Mouse (Mus musculus): ENCODE measurements around the gene Amz1. TPM values are rescaled to one million over a fixed set of nuclear protein-coding genes. Genes with fewer than 3 reads are reported as not detected.
A peak's percentile ranks its signal among the peaks of the same experiment; 100 is the strongest.

Amz1 gene
- total RNA-seq (2017), result 12.6 and 14.4 TPM in 2 replicates

- no peak for ATAC-seq (ENCODE audit: extremely low read depth, insufficient number of reproducible peaks, low FRiP score, poor library complexity, severe bottlenecking)
Measured at GRCm38 (mm10) chr5:140723822-140724221, at the start of gene Amz1. TSS of gene Amz1 (plus strand) at chr5:140724127.

DNA sequence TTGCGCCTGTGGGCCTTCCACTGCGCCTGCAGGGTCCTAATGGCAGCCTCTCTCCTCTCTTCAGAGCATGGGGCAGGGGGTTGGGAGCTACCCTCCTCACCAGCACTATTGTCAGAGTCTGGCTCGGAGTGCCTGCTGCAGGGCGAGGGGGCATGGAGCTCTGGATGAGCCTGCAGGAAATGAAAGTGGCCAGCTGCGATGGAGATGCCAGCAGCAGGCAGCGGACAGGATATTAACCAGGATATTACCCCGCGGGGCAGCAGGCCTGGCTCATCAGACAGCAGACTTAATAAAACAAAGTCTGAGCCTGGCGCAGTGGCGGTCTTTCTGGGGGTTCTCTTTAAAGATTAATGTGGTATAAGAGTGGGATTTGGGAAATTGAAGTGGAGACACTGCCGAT lies 48.8 kb upstream of the Amz1 start:
- ATAC-seq (ENCODE audit: extremely low read depth, insufficient number of reproducible peaks, low FRiP score, poor library complexity, severe bottlenecking), result no peak

DNA sequence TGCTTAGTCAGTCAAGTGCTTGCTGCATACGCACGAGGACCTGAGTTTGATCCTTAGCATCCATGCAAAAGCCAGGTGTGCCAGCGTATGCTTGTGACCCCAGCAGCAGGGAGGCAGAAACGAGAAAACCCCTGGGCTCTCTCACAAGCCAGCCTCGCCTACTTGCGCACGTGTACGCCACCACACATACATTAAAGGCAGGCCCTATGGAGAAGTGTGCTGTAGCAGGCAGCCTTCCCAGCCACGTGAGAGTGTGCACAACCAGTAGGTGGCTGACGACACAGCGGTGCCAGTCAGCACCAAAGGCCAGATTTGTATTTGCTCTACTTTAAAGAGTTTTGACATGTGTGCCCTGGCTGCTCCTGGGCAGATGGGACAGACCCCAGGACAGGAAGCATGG lies 48.3 kb upstream of the Amz1 start:
- no peak for ATAC-seq (ENCODE audit: extremely low read depth, insufficient number of reproducible peaks, low FRiP score, poor library complexity, severe bottlenecking)

- ATAC-seq (ENCODE audit: extremely low read depth, insufficient number of reproducible peaks, low FRiP score, poor library complexity, severe bottlenecking), result peak; percentile 56; the same call in 1 of the 2 replicates
Measured at GRCm38 (mm10) chr5:140677137-140677536, 46.8 kb upstream of the Amz1 start.

GRCm38 (mm10) chr5:140680051-140680450 lies 43.9 kb upstream of the Amz1 start:
- no peak for ATAC-seq (ENCODE audit: extremely low read depth, insufficient number of reproducible peaks, low FRiP score, poor library complexity, severe bottlenecking)

DNA sequence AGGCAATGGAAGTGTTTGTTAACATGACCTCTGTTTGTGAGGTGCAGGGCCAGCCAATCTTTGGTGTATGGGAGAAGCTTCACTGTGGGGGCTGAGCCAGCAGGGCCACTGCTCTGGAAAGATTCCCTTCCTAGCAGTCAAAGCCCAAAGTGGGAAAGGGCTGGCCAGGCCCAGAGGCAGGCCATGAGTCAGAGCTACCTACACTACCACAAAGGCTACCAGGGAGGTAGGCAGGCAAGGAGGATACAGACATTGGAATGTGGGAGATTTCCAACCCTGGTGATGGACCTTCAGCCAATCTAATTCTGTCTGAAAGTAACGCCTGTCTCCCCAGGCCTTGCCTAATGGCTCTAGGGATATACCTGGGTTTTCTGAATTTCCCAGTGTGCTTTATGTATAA lies 43.0 kb upstream of the Amz1 start:
- ATAC-seq (ENCODE audit: extremely low read depth, insufficient number of reproducible peaks, low FRiP score, poor library complexity, severe bottlenecking), result no peak

DNA sequence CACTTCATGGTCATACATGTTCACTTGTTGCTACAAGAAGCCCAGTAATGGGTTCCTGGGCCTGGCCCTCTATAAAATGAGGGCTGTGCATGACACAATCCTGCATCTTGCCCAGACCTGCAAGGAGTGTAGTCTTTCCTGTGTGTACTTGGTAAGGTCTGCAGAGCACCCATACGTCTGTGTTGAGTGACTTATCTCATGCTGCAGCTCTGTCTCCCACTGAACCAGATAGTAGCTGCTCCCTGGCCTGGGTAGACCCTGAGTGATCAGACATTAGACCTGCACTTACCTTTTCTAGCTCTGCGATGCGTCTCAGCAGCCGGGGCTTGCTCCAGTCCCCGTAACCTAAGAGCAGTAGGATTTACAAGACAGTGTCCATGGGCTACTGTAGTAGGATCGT lies 41.8 kb upstream of the Amz1 start:
- ATAC-seq (ENCODE audit: extremely low read depth, insufficient number of reproducible peaks, low FRiP score, poor library complexity, severe bottlenecking), result no peak

DNA sequence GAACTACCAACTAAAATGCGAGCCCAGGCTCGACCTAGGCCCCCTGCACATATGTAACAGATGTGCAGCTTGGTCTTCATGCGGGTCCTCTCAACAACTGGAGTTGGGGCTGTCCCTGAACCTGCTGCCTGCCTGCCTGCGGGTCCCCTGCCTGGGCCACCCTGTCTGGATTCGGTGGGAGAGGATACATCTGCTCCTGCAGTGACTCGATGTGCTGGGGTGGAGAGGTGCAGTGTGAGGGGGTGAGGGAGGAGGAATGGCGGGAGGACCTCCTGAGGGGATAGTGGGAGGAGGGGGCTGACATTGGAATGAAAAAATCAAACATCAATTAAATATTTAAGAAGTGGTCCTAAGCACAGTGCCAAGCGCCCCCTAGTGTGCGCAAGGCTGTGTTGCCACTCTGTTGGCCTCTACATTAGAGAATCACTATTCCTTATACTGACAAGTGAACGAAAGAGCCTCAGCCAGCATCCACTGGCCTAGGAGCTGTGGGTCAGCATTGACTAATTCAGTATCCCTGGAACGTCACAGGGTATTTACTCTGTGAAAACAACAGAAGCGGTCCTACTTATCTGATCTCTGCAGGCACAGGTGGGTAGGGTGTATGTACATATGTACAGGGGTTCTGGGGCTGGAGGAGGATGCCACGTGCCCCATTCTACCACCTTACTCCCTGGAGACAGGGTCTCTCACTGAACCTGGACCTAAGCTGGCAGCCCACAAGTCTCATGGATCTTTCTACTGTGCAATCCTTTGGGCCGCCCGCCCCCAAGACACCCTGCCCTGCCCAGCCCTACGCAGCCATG lies 39.4 kb upstream of the Amz1 start:
- ATAC-seq (ENCODE audit: extremely low read depth, insufficient number of reproducible peaks, low FRiP score, poor library complexity, severe bottlenecking), result peak; percentile 63

DNA sequence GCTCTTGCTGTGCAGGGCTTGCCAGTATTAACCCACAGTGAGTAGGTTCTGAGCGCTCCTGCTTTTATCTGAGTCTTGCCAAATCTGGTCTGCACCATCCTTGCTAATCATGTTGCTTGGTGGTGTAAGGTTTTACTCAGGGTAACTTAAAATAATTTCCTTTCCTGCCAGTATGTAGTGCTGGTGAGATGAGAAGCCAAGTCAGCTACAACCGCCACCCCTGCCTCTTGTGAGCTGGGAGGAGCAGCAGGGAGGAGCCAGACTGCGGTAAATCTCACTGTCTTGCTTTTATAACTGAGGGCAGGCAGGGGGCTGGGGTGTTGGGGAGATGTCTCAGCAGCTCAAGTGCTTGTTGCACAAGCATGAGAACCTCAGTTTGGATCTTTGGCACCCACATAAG lies 35.5 kb upstream of the Amz1 start:
- no peak for ATAC-seq (ENCODE audit: extremely low read depth, insufficient number of reproducible peaks, low FRiP score, poor library complexity, severe bottlenecking)

DNA sequence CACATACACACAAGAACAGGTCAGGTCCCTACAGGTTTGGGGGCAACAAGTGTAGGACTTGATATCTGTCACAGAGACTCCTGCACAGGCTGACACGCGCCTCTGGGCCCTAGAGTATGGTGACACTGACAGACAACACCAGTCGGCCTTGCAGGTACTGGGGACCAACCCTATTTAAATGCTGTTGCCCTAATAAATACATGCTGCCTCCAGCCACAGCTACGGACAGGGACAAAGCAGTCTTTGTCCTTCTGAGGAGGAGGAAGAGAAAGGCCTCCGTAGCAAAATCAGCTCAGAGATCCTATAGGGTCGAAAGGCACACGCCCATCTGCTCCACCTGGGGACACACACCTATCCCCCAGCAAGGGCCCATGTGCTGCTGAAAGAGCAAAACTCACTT lies 27.9 kb upstream of the Amz1 start:
- ATAC-seq (ENCODE audit: extremely low read depth, insufficient number of reproducible peaks, low FRiP score, poor library complexity, severe bottlenecking), result no peak

- no peak for ATAC-seq (ENCODE audit: extremely low read depth, insufficient number of reproducible peaks, low FRiP score, poor library complexity, severe bottlenecking)
Measured at GRCm38 (mm10) chr5:140699776-140700175, 24.2 kb upstream of the Amz1 start.

GRCm38 (mm10) chr5:140701661-140702060 lies 22.3 kb upstream of the Amz1 start:
- no peak for ATAC-seq (ENCODE audit: extremely low read depth, insufficient number of reproducible peaks, low FRiP score, poor library complexity, severe bottlenecking)

GRCm38 (mm10) chr5:140702103-140702513 lies 21.8 kb upstream of the Amz1 start, which contains the start of gene Iqce:
TSS of gene Iqce (minus strand) at chr5:140702378.
- peak; percentile 46 for ATAC-seq (ENCODE audit: extremely low read depth, insufficient number of reproducible peaks, low FRiP score, poor library complexity, severe bottlenecking)

DNA sequence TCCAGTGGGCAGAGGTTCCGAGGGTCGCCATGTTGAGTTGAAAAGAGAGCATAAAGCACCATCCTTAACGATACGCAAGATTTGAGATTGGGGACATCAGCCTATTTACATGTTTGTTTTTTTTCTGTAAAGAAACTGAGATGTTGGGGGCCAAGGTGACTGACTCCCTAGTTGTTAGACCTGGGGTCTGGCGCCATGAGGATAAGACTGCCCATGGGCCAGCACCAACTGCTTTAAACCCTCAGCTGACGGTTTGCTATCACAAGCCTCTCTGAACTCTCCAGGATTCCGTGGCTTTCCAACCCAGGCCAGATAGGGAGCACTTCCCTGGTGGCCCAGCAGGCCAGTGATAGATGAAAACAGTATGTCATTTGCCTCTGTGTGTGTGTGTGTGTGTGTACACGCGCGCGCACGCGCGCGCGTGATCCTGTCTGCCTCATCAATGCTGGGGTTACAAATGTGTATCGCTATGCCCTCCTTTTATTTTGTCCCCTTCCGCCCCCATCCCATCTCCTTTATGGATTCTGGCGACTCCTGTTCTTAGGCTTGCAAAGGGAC lies 21.2 kb upstream of the Amz1 start:
- ATAC-seq (ENCODE audit: extremely low read depth, insufficient number of reproducible peaks, low FRiP score, poor library complexity, severe bottlenecking), result no peak

- no peak for ATAC-seq (ENCODE audit: extremely low read depth, insufficient number of reproducible peaks, low FRiP score, poor library complexity, severe bottlenecking)
Measured at GRCm38 (mm10) chr5:140703480-140704377, 20.2 kb upstream of the Amz1 start.

GRCm38 (mm10) chr5:140704378-140705251 lies 19.3 kb upstream of the Amz1 start, which contains the start of gene Brat1:
TSS of gene Brat1 (plus strand) at chr5:140705011.
- peak; percentile 89 for ATAC-seq (ENCODE audit: extremely low read depth, insufficient number of reproducible peaks, low FRiP score, poor library complexity, severe bottlenecking)

DNA sequence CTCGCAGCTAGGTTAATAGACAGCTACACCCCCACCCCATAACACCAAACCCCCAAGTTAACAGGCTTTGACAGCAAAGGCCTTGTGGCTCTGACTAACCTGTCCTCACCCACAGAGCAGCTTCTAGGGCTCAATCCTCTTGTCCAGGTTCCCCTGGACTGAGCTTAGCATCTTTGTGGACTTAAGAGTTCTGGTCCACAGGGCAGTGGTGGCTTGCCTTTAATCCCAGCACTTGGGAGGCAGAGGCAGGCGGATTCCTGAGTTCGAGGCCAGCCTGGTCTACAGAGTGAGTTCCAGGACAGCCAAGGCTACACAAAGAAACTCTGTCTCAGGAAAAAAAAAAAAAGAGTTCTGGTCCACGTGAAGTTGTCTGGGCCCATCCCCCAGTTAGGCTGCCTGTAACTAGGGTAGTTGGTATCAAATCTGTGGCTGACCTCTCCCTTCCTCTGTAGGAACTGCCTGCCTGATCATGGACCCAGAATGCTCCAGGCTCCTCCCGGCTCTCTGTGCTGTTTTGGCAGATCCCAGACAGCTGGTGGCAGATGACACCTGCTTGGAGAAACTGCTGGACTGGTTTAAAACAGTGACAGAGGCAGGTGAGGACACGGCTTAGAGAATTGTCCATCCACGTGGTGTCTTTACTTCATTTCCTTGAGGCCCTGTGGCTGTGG lies 18.3 kb upstream of the Amz1 start:
- ATAC-seq (ENCODE audit: extremely low read depth, insufficient number of reproducible peaks, low FRiP score, poor library complexity, severe bottlenecking), result no peak

- no peak for ATAC-seq (ENCODE audit: extremely low read depth, insufficient number of reproducible peaks, low FRiP score, poor library complexity, severe bottlenecking)
Measured at GRCm38 (mm10) chr5:140710315-140710714, 13.6 kb upstream of the Amz1 start.
